Mouse (Mus musculus) CD4-positive, CD25-positive, alpha-beta regulatory T cell, adult 2 months (primary cell): Measurements from ENCODE around the gene Adap2.
"Not testable (repeated sequence)": the region's sequence is repeated elsewhere in the genome, so short reads cannot be mapped to it uniquely, and the experiment has no call there.

ENCODE experiments used
- DNase-seq: peaks from one replicate; pipeline ENCODE4 v3.0.0-alpha.2; 2012; ENCODE audit warnings: low read depth, low spot score

Gene Adap2

DNA sequence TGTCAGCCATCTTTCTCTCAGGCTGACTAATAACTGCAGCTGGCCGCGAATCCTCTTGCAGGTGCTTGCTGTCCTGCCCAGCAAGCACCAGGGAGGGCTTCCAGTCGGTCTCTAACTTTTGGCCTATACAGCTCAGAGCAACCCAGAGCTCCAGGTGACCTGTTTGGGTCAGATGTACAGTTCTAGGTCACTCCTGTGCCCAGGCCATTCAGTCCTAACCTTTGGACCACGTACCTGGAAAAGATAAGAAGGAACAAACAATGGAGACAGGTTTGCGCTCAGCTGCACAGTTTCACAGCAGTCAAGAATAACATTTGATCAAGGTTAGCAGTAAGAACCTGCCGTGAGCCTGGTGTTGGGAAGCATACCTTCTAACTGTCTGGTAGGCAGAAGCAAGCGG lies 5.1 kb downstream of the Adap2 start:
- DNase-seq: no peak

DNA sequence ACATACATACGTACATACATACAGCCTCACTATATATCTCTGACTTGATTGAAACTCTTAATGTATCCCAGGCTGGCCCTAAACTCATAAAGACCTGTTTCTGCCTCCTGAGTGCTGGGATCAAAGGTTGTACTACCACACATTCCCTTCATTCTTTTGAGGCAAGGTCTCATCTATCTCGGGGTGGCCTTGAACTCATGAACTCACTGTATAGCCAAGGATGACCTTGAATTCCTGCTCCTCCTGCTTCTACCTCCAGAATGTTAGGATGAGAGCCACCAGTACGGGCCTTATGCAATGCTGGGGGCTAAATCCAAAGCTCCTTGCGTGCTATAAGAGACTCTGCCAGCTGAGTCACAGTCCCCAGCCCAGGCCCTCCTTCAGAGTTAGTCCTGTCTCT lies 7.1 kb downstream of the Adap2 start:
- no peak for DNase-seq

- DNase-seq: no peak
Measured at GRCm38 (mm10) chr11:80163362-80164116, 9.6 kb downstream of the Adap2 start.

GRCm38 (mm10) chr11:80164224-80164623 lies 10.3 kb downstream of the Adap2 start:
- no peak for DNase-seq

GRCm38 (mm10) chr11:80168121-80168520 lies 14.2 kb downstream of the Adap2 start:
- no peak for DNase-seq

- no peak for DNase-seq
Measured at GRCm38 (mm10) chr11:80168611-80169249, 14.8 kb downstream of the Adap2 start.

DNA sequence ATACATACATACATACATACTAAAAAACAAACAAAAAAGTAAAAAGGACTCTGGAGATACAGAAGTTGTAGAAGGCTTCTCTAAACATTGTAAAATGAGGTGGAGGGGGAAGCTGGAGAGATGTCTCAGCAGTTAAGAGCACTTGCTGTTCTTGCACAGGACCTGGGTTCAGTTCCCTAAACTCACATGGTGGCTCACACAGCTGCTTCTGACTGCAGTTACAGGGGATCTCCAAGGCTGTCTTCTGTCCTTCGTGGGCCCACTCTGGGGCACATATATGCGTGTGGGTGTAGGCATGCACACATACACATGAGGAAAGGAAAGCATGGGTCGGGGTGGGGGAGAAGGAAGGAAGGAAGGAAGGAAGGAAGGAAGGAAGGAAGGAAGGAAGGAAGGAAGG lies 15.7 kb downstream of the Adap2 start:
- DNase-seq: no peak

- DNase-seq: no peak
Measured at GRCm38 (mm10) chr11:80170351-80170750, 16.4 kb downstream of the Adap2 start.

- DNase-seq: no peak
Measured at GRCm38 (mm10) chr11:80171884-80172283, 18.0 kb downstream of the Adap2 start.

DNA sequence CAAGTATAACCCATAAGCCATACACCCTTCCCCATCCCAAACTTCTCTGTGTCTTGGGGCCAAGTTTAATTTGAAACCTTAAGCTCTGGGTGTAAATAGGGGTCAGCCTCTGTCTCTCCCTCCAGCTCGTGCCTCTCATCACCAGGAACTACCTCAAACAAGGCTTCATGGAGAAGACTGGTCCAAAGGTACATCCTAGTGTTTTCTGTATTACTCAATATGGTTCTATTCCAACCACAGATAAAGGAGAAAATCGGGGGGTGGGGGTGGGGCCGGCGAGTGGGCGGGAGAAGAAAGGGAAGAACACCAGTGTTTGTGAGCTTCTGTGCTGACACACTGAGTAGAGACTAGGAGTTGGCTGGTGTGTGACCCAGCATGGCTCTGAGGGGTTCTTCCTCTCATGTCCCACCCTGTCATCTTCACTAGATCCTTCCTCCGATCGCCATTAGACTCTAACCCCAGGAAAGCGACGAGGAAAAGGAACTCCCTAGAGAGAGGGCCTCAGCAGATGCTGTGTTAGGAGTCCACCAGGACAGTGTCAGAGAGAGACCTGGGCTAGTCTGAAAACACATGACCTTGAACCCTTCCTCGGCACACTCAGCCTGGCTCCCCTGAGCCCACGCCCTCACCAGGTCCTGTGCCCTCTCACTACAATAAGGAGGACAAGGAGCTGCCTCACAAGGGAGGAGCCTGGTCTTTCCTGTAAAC lies 20.2 kb downstream of the Adap2 start:
- no peak for DNase-seq

- no peak for DNase-seq
Measured at GRCm38 (mm10) chr11:80176911-80177895, 23.3 kb downstream of the Adap2 start.

DNA sequence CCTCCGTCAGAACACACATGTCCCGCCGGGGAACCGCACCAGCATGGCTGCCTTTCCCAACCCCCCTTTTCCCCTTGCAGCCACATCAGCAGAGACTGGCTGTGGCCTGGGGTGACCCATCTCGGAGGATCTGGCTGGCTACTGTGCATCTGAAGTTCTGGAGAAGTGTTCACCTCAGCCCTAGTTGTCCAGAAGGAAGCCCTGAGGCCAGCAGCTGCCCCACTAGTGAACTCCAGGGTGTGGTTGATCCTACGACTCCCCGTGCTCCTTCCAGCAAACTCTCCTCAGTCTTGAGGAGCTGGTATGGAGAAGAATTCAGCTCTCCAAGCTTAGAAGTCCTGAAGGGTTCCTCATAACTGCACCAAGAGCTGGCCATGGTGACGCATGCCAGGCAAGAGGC lies 24.4 kb downstream of the Adap2 start:
- DNase-seq: no peak

GRCm38 (mm10) chr11:80181021-80181749 lies 27.3 kb downstream of the Adap2 start:
- DNase-seq: no peak

GRCm38 (mm10) chr11:80183054-80183704 lies 29.3 kb downstream of the Adap2 start:
- not testable (repeated sequence) for DNase-seq

- peak; percentile 83 for DNase-seq
Measured at GRCm38 (mm10) chr11:80183705-80184255, 29.9 kb downstream of the Adap2 start, which contains the start of gene Rnf135. Rnf135 (plus strand) TSS chr11:80183851.

DNA sequence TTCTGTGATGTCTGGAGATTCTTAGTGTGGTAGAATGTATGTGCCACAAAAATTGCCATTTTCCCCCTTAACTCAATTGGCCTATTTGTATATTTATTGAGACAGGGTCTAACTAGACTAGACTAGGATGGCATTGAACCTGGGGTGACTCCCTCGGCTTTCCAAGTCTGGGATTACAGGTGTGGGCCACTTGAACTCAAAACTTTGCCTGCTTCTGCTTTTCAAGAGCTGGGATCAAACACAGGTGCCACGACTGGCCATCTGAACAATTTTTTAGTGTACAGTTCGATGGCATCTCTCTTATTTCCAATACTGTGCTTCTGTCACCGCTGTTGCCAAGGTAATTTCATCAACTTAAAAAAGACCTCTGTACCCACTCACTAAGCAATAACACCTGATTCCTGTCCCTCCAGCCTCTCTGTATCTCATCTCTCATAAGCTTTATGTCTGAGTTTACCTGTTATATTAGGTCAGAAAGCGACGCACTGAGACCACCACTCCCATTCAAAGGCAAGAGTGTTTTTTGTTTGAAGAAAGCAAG lies 30.7 kb downstream of the Adap2 start:
- no peak for DNase-seq

- not testable (repeated sequence) for DNase-seq
Measured at GRCm38 (mm10) chr11:80185441-80185976, 31.6 kb downstream of the Adap2 start.

GRCm38 (mm10) chr11:80190280-80190679 lies 36.4 kb downstream of the Adap2 start:
- no peak for DNase-seq

GRCm38 (mm10) chr11:80193827-80194226 lies 39.9 kb downstream of the Adap2 start:
- DNase-seq: no peak
